Mouse (Mus musculus) neutrophil, adult 5-6 weeks (primary cell): ENCODE results near the gene Rnf44. TPM values are rescaled to one million over a fixed set of nuclear protein-coding genes. Genes with fewer than 3 reads are reported as not detected.

Experiments used
- ATAC-seq: fragments of 151-379, 151-347 bp; 2 replicates; pipeline ENCODE4 v1.8.0; 2017; ENCODE audit warnings: mild to moderate bottlenecking, moderate TSS enrichment; ENCODE audit not compliant: insufficient number of reproducible peaks, poor library complexity, low FRiP score, severe bottlenecking; ENCODE audit errors: extremely low read depth
- total RNA-seq: library from RNA; stranded (forward); fragments of 200-1000 nt; gene quantifications from 2 replicates; pipeline ENCODE4 v1.2.3, GENCODE M21; 2017

Rnf44 gene
- total RNA-seq, 1 experiment from 2014 or later: 112 TPM

DNA sequence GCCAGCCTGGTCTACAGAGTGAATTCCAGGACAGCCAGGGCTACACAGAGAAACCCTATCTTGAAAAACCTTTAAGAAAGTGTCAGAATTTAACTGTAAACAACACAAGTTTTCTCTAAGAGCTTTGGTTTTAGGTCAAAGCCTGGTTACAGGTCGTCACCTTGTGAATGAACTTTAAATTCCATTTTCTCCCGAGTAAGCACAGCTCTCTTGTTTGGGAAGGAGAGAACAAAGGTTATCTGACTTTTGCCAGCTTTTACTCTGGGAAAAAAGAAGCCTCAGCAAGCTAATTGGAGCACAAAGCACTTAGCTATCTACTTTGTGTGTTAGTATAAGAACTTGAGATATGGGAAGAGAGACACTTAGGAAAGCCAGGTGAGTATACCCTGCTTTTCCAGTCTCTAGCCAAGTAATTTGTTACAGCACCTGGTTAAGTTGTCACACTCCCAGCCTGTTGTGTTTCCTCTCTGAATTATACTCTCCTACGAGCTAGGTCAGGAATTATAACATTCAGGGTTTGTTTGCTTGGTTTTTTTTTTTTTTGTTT, 60.9 kb downstream of the Rnf44 start:
- no peak for ATAC-seq

Other genes with a start within 250 kb of the Rnf44 start
- 13.4 and 16.1 TPM in 2 replicates for gene Thoc3, start 225.1 kb downstream of the Rnf44 start, total RNA-seq
- gene Simc1, start 190.1 kb downstream of the Rnf44 start, total RNA-seq: 18.5 and 21.9 TPM in 2 replicates
- 36.5 and 38.3 TPM in 2 replicates for gene 4833439L19Rik, start 128.5 kb downstream of the Rnf44 start, total RNA-seq
- gene Arl10, start 118.9 kb downstream of the Rnf44 start, total RNA-seq: 6.5 and 13.0 TPM in 2 replicates
- 9.3 and 18.2 TPM in 2 replicates for gene Nop16, start 103.8 kb downstream of the Rnf44 start, total RNA-seq
- gene Higd2a, start 103.7 kb downstream of the Rnf44 start, total RNA-seq: 36.0 and 37.1 TPM in 2 replicates
- gene Cltb, start 82.6 kb downstream of the Rnf44 start, total RNA-seq: 8.7 and 9.3 TPM in 2 replicates
- 52.1 and 64.1 TPM in 2 replicates for gene Faf2, start 72.1 kb downstream of the Rnf44 start, total RNA-seq
- gene Cdhr2, start 7.6 kb upstream of the Rnf44 start, total RNA-seq: not detected in 2 replicates
- not detected in 2 replicates for gene Gprin1, start 56.0 kb upstream of the Rnf44 start, total RNA-seq
- not detected in 2 replicates for gene Sncb, start 72.7 kb upstream of the Rnf44 start, total RNA-seq
- gene Eif4e1b, start 90.1 kb upstream of the Rnf44 start, total RNA-seq: not detected in 2 replicates
- gene Tspan17, start 95.5 kb upstream of the Rnf44 start, total RNA-seq: 1.4 and 2.1 TPM in 2 replicates